Mouse (Mus musculus) brain, embryonic 14.5 days (tissue): ENCODE data around the gene Gfi1b. TPM values are rescaled to one million over a fixed set of nuclear protein-coding genes. Genes with fewer than 3 reads are reported as not detected.

ENCODE experiments used
- DNase-seq: peaks from one replicate; pipeline ENCODE4 v3.0.0-alpha.2; 2011; ENCODE audit warnings: low read depth
- CTCF ChIP-seq: fragments of 200-500 bp; IDR thresholded peaks from 2 replicates; pipeline ENCODE4 v1.5.1; 2012; ENCODE audit warnings: inconsistent platforms, mild to moderate bottlenecking, moderate library complexity, borderline replicate concordance; ENCODE audit not compliant: insufficient read depth, insufficient read length; ENCODE audit errors: extremely low read depth
- POLR2A ChIP-seq: fragments of 200-500 bp; IDR thresholded peaks from 2 replicates; pipeline ENCODE4 v1.6.1; 2012; ENCODE audit warnings: mild to moderate bottlenecking, inconsistent platforms, borderline replicate concordance; ENCODE audit not compliant: poor library complexity, insufficient read depth, insufficient read length, severe bottlenecking; ENCODE audit errors: extremely low read depth
- polyA plus RNA-seq: library from polyadenylated mRNA; depleted of rRNA; stranded (reverse); fragments of >200 nt; gene quantifications from 2 replicates; pipeline ENCODE4 v1.2.3, GENCODE M21; 2012

Gene Gfi1b
- polyA plus RNA-seq, 1 experiment = 0.33 TPM

DNA sequence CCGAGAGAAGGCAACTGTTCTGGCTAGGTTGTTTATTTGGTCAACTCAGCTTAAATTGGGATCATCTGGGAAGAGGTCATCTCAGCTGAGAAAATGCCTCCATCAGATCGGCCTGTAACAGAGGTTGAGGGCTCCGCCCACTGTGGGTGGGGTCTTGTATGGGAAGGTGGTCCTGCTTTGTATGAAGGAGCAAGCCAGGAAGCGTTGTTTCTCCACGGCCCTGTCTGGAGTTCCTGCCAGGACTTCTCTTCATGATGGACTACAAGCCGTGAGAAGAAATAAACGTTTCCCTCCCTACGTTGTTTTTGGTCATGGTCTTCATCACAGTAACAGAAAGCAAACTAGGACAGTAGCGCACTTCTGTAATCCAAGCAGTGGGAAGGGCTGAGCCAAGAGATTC, 17.1 kb upstream of the Gfi1b start:
- TF ChIP-seq CTCF (no peak), POLR2A (no peak)

DNA sequence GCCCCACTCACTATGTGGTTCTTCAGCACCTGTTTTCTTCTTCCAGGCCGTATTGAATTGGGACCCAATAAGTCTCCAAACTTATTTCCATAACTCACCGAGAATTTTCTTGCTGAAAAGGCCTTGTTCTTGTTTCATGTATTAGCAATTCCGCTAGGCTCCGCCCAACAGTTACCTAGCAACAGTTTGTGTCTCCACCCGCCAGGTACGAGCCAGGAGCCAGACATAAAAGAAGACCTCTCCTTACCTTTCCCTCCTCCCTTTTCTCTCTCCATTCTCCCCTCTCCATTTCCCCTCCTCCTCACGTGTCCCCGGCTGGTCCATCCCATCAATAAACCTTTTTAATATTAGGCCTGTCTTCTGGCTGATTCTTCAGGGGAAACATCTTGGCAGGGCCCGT, 16.6 kb upstream of the Gfi1b start:
- no peak for DNase-seq
- no peak for TF ChIP-seq CTCF
- TF ChIP-seq POLR2A = no peak

More for the DNA sequence above, 17.1 kb upstream of the Gfi1b start:
- peak; percentile 49 for DNase-seq

DNA sequence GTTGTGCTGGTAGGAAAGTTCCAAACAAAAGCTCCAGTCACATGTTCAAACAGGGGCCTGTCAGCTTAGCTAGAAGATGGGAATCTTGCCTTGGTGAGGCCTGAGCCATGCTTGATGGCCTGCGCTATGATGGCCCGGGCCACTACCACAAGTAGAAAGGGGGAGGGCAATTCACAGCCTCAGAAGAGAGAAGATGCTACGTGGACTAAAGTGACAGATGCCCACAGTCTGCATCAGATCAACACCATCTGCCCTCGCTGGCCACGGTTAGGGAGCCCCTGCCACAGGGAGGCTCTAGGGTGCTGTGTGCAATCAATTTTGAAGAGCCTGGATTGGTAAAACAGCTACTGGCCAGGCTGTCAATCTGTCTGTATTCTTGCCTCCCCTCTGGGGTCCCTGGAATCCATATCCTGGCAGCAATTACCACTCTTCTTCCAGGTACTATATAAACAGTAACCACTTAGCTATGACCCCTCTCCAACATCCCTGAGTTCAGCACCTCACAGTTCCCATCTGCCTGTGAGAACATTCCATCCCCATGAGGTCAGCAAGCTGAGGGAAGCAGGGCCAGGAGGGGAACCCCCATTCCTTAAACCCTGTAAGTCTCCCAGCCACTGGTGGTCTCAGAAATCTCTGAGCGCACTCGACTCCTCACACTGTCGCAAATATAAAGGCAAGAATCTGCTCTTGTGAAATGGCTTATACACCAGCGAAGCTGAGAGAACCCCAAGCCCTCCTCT, 15.5 kb upstream of the Gfi1b start:
- DNase-seq = no peak
- TF ChIP-seq CTCF (no peak), POLR2A (no peak)

DNA sequence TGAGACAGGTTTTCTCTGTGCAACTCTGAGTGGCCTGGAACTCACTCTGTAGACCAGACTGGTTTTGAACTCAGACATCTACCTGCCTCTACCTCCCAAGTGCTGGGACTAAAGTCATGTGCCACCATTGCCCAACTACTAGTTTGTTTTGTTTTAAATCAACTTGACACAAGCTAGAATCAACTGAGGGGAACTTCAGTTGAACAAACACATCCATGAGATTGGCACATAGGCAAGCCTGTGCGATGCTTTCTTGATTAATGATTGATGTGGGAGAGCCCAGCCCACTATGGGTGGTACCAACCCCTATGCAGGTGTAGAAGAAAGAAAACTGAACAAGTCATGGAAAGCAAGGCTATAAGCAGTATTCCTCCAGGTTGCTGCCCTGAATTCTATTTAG, 13.4 kb upstream of the Gfi1b start:
- no peak for TF ChIP-seq POLR2A
- no peak for TF ChIP-seq CTCF
- no peak for DNase-seq

DNA sequence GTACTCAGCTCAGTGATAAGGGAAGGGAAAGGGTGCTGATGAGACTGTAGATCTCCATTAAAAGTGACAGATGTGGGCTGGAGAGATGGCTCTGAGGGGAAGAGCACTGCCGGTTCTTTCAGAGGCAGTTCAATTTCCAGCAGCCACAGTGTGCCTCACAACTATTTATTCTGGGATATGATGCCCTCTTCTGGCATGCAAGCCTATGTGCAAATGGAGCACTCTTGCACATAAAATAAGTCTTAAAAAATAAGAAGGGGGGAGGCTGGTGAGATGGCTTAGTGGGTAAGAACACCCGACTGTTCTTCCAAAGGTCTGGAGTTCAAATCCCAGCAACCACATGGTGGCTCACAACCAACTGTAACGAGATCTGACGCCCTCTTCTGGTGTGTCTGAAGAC, 11.4 kb upstream of the Gfi1b start:
- no peak for DNase-seq
- no peak for TF ChIP-seq POLR2A
- TF ChIP-seq CTCF = no peak

DNA sequence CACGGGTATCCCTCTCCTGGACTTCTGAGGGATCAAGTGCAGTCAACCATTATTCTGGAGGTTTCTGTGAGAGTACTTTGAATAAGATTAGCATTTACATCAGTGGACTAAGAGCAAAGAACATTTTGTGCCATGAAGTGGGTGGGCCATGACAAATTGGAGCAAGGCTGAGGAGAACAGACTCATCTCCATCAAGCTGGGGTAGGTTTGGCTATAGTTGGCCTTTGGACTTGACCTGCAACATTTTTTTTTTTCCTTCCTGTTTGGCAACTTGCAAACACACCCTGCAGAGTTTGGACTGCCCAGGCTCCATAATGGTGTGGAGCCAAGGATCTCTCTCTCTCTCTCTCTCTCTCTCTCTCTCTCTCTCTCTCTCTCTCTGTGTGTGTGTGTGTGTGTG, 10.8 kb upstream of the Gfi1b start:
- no peak for DNase-seq
- TF ChIP-seq CTCF (no peak), POLR2A (no peak)

DNA sequence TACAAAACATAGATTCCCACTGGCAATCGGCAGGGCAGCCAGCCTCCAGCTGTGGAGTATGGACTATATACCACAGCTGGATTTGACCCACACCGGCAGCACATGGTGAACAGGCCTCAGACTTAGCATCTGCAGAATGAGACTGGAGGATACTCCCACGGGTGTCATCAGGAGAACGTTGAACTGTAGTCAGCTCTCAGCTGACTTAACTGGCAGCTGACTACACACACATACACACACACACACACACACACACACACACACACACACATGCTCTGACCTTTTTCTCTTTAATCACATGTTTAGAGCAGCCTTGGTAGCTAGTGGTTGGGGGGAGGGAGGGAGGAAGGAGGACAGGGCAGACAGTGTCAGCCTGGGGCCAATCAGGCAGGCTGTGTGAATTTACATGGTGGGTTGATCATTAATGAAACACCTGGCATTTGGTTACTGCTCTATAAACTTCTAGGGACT, 8.2 kb upstream of the Gfi1b start:
- TF ChIP-seq POLR2A = no peak
- no peak for TF ChIP-seq CTCF
- DNase-seq = no peak

DNA sequence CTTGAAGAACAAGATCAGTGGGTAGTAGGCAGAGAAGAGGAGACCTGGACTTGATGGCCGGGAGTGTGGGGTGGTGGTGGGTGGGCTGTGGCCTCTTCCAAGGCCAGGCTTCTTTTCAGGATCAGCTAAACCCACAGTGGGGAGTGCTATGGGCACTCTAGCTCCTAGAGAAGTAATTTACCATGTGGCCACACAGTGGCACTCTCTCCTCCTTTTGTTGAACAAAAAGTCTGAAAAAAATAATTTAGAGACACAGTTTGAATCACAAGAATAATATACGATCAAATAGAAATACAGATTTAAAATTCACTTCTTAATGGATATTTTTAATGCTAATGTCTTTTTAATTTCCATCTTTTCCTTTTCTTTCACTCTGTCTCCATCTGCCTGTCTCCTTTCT, 6.3 kb upstream of the Gfi1b start:
- no peak for DNase-seq

DNA sequence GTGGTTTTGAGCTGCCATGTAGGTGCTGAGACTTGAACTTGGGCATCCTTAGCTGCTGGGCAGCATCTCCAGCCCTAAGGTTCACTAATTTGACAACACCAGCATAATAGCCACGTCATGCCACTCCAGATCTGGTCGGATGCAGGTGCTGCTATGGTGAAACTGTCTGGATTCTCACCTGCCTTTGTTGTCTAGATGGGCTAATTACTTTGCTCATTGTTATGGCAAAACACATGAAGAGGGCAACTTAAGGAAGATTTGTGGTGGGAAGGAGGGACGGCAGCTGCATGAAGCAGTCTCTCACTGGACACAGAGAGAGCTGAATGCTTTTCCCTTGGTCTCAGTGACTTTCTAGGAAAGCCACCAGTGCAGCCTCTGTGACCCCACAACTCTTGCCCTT, 4.3 kb upstream of the Gfi1b start:
- no peak for TF ChIP-seq CTCF
- no peak for TF ChIP-seq POLR2A
- DNase-seq = no peak

More for the DNA sequence above, 6.3 kb upstream of the Gfi1b start:
- TF ChIP-seq CTCF (peak; percentile 9; the same call in 1 of the 2 replicates), POLR2A (no peak)

DNA sequence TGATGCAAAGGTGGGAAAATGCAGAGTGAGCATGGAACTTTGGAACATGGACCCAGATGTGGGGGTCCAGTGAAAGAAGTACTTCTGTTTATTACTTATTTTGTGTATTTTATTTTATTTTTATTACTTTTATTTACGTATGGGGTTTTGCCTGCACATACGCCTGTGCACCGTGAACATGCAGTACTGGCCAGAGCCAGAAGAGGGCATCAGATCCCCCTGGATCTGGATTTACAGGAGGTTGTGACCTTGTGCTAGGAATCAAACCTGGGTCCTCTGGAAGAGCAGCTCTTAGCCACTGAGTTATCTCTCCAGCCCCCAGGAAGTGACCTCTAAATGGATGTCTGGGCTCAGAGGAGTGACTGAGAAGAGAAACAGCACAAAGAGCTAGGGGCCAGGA, 3.1 kb upstream of the Gfi1b start:
- DNase-seq = no peak
- TF ChIP-seq CTCF (peak; percentile 18; the same call in 1 of the 2 replicates), POLR2A (no peak)

DNA sequence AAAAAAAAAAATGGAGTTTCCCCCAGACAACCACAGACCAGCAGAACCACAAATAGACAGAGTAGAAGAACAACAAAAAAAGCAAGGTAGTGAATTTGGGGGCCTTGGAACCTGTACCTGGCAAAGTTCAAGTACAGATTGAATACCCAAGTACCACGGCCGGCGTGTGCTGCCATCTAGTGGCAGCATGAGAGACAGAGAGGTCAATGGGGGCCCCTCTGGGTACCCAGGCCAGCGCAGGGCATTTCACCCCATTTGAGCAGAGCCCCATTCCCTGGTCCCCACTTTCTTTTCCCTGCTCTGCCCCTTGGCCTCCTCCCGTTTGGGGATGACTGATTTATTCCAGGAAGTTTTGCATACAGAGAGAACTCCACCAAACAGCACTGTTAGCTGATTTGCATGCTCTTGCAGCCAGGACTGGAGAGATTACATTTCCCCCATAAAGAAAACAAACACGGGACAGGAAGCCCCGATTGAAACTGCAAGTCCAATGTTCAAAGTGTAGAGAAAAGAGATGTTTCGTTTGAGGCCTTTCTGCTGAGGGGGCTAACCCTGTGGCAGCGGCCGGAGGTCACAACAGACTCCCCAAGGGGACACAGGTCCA, 841 bp upstream of the Gfi1b start:
- TF ChIP-seq POLR2A = no peak
- peak; percentile 77 for TF ChIP-seq CTCF
- DNase-seq = peak; percentile 26

DNA sequence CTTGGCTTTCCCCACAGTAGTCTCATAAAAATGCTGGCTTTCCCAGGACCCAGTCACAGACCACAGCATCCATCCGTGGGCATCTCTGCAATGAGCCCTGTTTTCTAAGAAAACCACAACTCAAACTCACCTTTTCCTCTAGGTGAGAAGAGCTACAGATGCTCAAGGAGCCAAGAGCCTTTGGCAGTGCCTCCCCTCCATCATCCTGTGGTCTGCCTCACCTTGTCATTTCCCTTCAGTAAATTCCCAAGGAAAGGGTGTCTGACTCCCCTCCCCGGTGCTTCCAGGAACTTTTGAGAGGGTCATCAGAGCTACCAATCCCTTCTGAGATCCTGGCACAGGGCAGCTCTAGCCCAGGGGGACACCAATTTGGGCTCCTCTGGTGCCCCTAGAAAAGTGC, 671 bp downstream of the Gfi1b start:
- TF ChIP-seq CTCF (no peak), POLR2A (no peak)
- no peak for DNase-seq
